Mouse (Mus musculus): ENCODE data around the gene Ror1. TPM values are rescaled to one million over a fixed set of nuclear protein-coding genes. Genes with fewer than 3 reads are reported as not detected.

The Ror1 gene
- polyA plus RNA-seq, 1 experiment from 2014 or later: 2.5 TPM

DNA sequence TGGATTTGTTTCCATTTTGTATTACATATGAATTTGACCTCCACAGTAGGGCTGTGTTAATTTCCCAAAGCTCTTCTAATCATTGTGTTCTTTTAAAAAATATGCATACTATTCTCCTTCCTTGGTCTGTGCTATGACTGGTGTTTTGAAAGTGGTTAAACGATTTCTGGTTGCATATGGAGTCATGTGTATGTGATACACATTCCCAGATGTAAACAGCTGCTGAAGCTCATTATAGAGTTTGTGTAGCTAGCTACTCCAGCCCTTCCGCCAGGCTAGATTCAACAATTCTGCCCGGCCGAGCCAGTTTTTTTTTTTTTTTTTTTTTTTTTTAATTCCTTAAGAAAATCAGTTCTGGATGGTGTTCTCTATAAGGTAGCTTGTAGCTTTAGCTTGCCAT, 49.2 kb downstream of the Ror1 start:
- no peak for ATAC-seq
- no peaks in the 10 kb centered on the region for H3K9me3 ChIP-seq (ENCODE audit: control insufficient read depth)
- 53% methylated on average over 4 of the region's 4 CpGs for WGBS

GRCm38 (mm10) chr4:100150797-100151196, 55.2 kb downstream of the Ror1 start:
- Histone ChIP-seq H3K36me3 (ENCODE audit: control insufficient read depth, insufficient read depth) (no peaks in the 10 kb centered on the region), H3K9ac (ENCODE audit: low read depth, low read length) (no peak overlapping the region), H3K27me3 (replicated peaks; ENCODE audit: control insufficient read depth, insufficient read depth, low read length) (no peaks in the 10 kb centered on the region), H3K9me3 (ENCODE audit: control insufficient read depth) (no peaks in the 10 kb centered on the region), H3K4me3 (ENCODE audit: low read depth, low read length) (no peak overlapping the region), H3K27ac (ENCODE audit: low read depth, low read length) (no peak overlapping the region), H3K4me1 (replicated peaks; ENCODE audit: control insufficient read depth, insufficient read depth, low read length) (no peaks in the 10 kb centered on the region), H3K4me2 (replicated peaks; ENCODE audit: low read depth) (no peak overlapping the region)
- WGBS: 84% methylated on average over 1 of the region's 1 CpGs
- TF ChIP-seq CTCF (IDR thresholded peaks at IDR 0.05; ENCODE audit: low read depth): no peak
- no peak for ATAC-seq

More for the DNA sequence above, 49.2 kb downstream of the Ror1 start:
- TF ChIP-seq CTCF (IDR thresholded peaks at IDR 0.05; ENCODE audit: low read depth): no peak
- Histone ChIP-seq H3K4me2 (replicated peaks; ENCODE audit: low read depth) (no peak overlapping the region), H3K4me3 (ENCODE audit: low read depth, low read length) (no peak overlapping the region), H3K9ac (ENCODE audit: low read depth, low read length) (no peak overlapping the region), H3K4me1 (replicated peaks; ENCODE audit: control insufficient read depth, insufficient read depth, low read length) (no peaks in the 10 kb centered on the region), H3K27ac (ENCODE audit: low read depth, low read length) (no peak overlapping the region), H3K36me3 (ENCODE audit: control insufficient read depth, insufficient read depth) (no peaks in the 10 kb centered on the region), H3K27me3 (replicated peaks; ENCODE audit: control insufficient read depth, insufficient read depth, low read length) (no peaks in the 10 kb centered on the region)

GRCm38 (mm10) chr4:100154560-100155130, 59.1 kb downstream of the Ror1 start:
- no peaks in the 10 kb centered on the region for H3K27me3 ChIP-seq (replicated peaks; ENCODE audit: control insufficient read depth, insufficient read depth, low read length)
- no peak for ATAC-seq
- no peaks in the 10 kb centered on the region for H3K4me1 ChIP-seq (replicated peaks; ENCODE audit: control insufficient read depth, insufficient read depth, low read length)
- no peak for TF ChIP-seq CTCF (IDR thresholded peaks at IDR 0.05; ENCODE audit: low read depth)
- H3K4me3 ChIP-seq (ENCODE audit: low read depth, low read length): no peak overlapping the region
- H3K9me3 ChIP-seq (ENCODE audit: control insufficient read depth): no peaks in the 10 kb centered on the region
- H3K27ac ChIP-seq (ENCODE audit: low read depth, low read length): no peak overlapping the region
- H3K4me2 ChIP-seq (replicated peaks; ENCODE audit: low read depth): no peak overlapping the region
- WGBS: 53% methylated on average over 7 of the region's 7 CpGs
- H3K9ac ChIP-seq (ENCODE audit: low read depth, low read length): no peak overlapping the region
- H3K36me3 ChIP-seq (ENCODE audit: control insufficient read depth, insufficient read depth): no peaks in the 10 kb centered on the region

DNA sequence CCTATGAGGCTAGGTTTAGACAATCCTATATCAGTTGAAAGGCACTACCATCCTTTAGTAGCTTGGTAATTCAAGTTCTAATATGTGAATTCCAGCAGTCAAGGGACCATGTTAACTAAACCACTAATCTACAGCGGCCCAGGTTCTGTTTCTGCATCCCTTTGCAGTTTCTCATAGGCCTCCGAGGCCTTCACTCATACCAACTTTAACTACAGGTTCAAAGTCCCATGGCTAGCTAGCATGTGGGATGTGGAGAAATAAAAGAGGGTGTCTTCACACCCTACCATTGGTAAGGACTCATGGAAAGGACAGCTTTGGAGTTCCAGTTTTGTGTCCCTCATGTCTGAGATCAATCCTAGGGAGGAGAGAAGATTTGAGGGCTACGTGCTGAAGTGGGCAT, 60.1 kb downstream of the Ror1 start:
- H3K36me3 ChIP-seq (ENCODE audit: control insufficient read depth, insufficient read depth): no peaks in the 10 kb centered on the region
- H3K4me2 ChIP-seq (replicated peaks; ENCODE audit: low read depth): no peak overlapping the region
- WGBS: 79% methylated on average over 3 of the region's 3 CpGs
- no peaks in the 10 kb centered on the region for H3K9me3 ChIP-seq (ENCODE audit: control insufficient read depth)
- H3K27me3 ChIP-seq (replicated peaks; ENCODE audit: control insufficient read depth, insufficient read depth, low read length): no peaks in the 10 kb centered on the region
- no peak overlapping the region for H3K27ac ChIP-seq (ENCODE audit: low read depth, low read length)
- H3K4me3 ChIP-seq (ENCODE audit: low read depth, low read length): no peak overlapping the region
- H3K4me1 ChIP-seq (replicated peaks; ENCODE audit: control insufficient read depth, insufficient read depth, low read length): no peaks in the 10 kb centered on the region
- no peak for ATAC-seq
- no peak overlapping the region for H3K9ac ChIP-seq (ENCODE audit: low read depth, low read length)
- no peak for TF ChIP-seq CTCF (IDR thresholded peaks at IDR 0.05; ENCODE audit: low read depth)

DNA sequence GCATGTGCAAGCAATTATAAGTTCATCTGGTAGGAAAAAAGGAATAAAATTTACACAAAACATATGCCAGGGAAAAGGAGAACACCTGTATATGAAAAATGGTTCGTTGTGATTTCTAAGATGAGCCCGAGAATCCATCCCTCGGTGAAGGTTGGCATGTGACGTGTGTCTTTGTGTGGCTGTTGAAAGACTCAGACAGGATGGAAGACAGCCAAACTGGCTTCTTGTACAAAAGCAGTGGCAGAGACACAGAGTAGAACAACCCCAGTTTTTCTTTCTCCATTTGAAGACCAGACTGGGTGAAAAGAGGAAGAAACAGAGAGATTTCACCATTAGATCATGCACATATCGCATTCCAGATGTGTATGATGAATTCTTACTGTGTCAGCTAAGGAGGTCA, 62.8 kb downstream of the Ror1 start:
- Histone ChIP-seq H3K4me2 (replicated peaks; ENCODE audit: low read depth) (no peak overlapping the region), H3K4me3 (ENCODE audit: low read depth, low read length) (no peak overlapping the region), H3K9me3 (ENCODE audit: control insufficient read depth) (no peaks in the 10 kb centered on the region), H3K9ac (ENCODE audit: low read depth, low read length) (no peak overlapping the region), H3K27me3 (replicated peaks; ENCODE audit: control insufficient read depth, insufficient read depth, low read length) (no peaks in the 10 kb centered on the region), H3K36me3 (ENCODE audit: control insufficient read depth, insufficient read depth) (no peaks in the 10 kb centered on the region), H3K27ac (ENCODE audit: low read depth, low read length) (no peak overlapping the region), H3K4me1 (replicated peaks; ENCODE audit: control insufficient read depth, insufficient read depth, low read length) (no peaks in the 10 kb centered on the region)
- 92% methylated on average over 5 of the region's 5 CpGs for WGBS
- TF ChIP-seq CTCF (IDR thresholded peaks at IDR 0.05; ENCODE audit: low read depth): no peak
- ATAC-seq: no peak

GRCm38 (mm10) chr4:100160156-100160555, 64.6 kb downstream of the Ror1 start:
- Histone ChIP-seq H3K4me1 (replicated peaks; ENCODE audit: control insufficient read depth, insufficient read depth, low read length) (no peaks in the 10 kb centered on the region), H3K27ac (ENCODE audit: low read depth, low read length) (no peak overlapping the region), H3K27me3 (replicated peaks; ENCODE audit: control insufficient read depth, insufficient read depth, low read length) (no peaks in the 10 kb centered on the region), H3K4me3 (ENCODE audit: low read depth, low read length) (no peak overlapping the region), H3K36me3 (ENCODE audit: control insufficient read depth, insufficient read depth) (no peaks in the 10 kb centered on the region), H3K9me3 (ENCODE audit: control insufficient read depth) (no peaks in the 10 kb centered on the region), H3K9ac (ENCODE audit: low read depth, low read length) (no peak overlapping the region), H3K4me2 (replicated peaks; ENCODE audit: low read depth) (no peak overlapping the region)
- ATAC-seq: no peak
- no peak for TF ChIP-seq CTCF (IDR thresholded peaks at IDR 0.05; ENCODE audit: low read depth)

- H3K4me2 ChIP-seq (replicated peaks; ENCODE audit: low read depth): no peak overlapping the region
- H3K4me3 ChIP-seq (ENCODE audit: low read depth, low read length): no peak overlapping the region
- WGBS: 78% methylated on average over 7 of the region's 7 CpGs
- H3K9ac ChIP-seq (ENCODE audit: low read depth, low read length): no peak overlapping the region
- ATAC-seq: no peak
- H3K4me1 ChIP-seq (replicated peaks; ENCODE audit: control insufficient read depth, insufficient read depth, low read length): no peaks in the 10 kb centered on the region
- H3K9me3 ChIP-seq (ENCODE audit: control insufficient read depth): no peaks in the 10 kb centered on the region
- H3K36me3 ChIP-seq (ENCODE audit: control insufficient read depth, insufficient read depth): no peaks in the 10 kb centered on the region
- no peak for TF ChIP-seq CTCF (IDR thresholded peaks at IDR 0.05; ENCODE audit: low read depth)
- H3K27ac ChIP-seq (ENCODE audit: low read depth, low read length): no peak overlapping the region
- no peaks in the 10 kb centered on the region for H3K27me3 ChIP-seq (replicated peaks; ENCODE audit: control insufficient read depth, insufficient read depth, low read length)
Measured at GRCm38 (mm10) chr4:100165790-100166189, 70.2 kb downstream of the Ror1 start.

Data from intestine, postnatal 0 days (tissue).